Mouse (Mus musculus) E14TG2a.4 (cell line): ENCODE measurements around the gene Tpcn1.

ENCODE experiments used
- CTCF ChIP-seq: conservative IDR thresholded peaks from 2 replicates; pipeline ENCODE4 v1.5.1; 2014; ENCODE audit warnings: low read length
- NANOG ChIP-seq: IDR thresholded peaks from 2 replicates; pipeline ENCODE4 v1.6.1; 2014; ENCODE audit warnings: borderline replicate concordance, low read length, mixed read lengths
- POU5F1 ChIP-seq: IDR thresholded peaks from 2 replicates; pipeline ENCODE4 v1.6.1; 2014; ENCODE audit warnings: low read length, borderline replicate concordance

DNA sequence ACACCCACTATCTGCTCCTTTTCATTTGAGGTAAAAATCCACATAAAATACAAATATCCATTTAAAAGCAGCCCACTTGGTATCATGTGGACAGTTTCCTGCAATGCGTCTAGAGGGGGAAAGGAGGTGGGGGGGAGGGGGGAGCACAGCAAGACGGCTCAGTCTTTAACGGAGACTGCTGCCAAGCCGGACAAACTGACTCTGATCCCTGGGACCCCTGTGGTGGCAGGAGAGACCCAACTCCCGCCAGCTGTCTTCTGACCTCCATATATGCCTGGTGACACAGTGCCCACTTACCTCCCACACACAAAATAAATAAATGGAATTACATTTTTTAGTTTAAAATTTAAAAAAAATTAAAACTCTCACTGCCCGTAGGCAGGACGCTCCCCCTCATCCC, 15.0 kb upstream of the Tpcn1 start:
- no peak for TF ChIP-seq CTCF
- TF ChIP-seq NANOG = no peak
- TF ChIP-seq POU5F1 = no peak
